Mouse (Mus musculus) midbrain, embryonic 12.5 days (tissue): ENCODE measurements at regions not wholly inside any gene's neighbourhood (a gene's known extent, or its start where the extent isn't known, plus 50 kb on each side); places are given as distances from the start of the nearest gene placed in this dataset.

ENCODE experiments used
- ATAC-seq: fragments of 200-750 bp; cut with Nextera tagmentation; 2 replicates; pipeline ENCODE4 v1.8.0; 2017; ENCODE audit warnings: low read depth, moderate TSS enrichment, moderate library complexity; ENCODE audit not compliant: low FRiP score
- H3K27ac ChIP-seq: fragments of 300-500 bp; sonication (generic); replicated peaks from 2 replicates; pipeline ENCODE4 v1.5.1; 2016; ENCODE audit warnings: mild to moderate bottlenecking
- H3K27me3 ChIP-seq: fragments of 300-500 bp; sonication (generic); 2 replicates; pipeline ENCODE4 v1.6.1; 2016; ENCODE audit warnings: mild to moderate bottlenecking
- H3K36me3 ChIP-seq: fragments of 300-500 bp; sonication (generic); 2 replicates; pipeline ENCODE4 v1.6.1; 2016
- H3K4me1 ChIP-seq: fragments of 300-500 bp; sonication (generic); 2 replicates; pipeline ENCODE4 v1.6.1; 2016
- H3K4me2 ChIP-seq: fragments of 300-500 bp; sonication (generic); replicated peaks from 2 replicates; pipeline ENCODE4 v1.6.1; 2016; ENCODE audit warnings: mild to moderate bottlenecking, moderate library complexity
- H3K4me3 ChIP-seq: fragments of 300-500 bp; sonication (generic); 2 replicates; pipeline ENCODE4 v1.5.1; 2016; ENCODE audit warnings: mild to moderate bottlenecking
- H3K9ac ChIP-seq: fragments of 300-500 bp; sonication (generic); replicated peaks from 2 replicates; pipeline ENCODE4 v1.6.1; 2016; ENCODE audit warnings: mild to moderate bottlenecking, moderate library complexity
- H3K9me3 ChIP-seq: fragments of 300-500 bp; sonication (generic); 2 replicates; pipeline ENCODE4 v1.6.1; 2016; ENCODE audit warnings: mild to moderate bottlenecking
- WGBS: fragments of 180-500 bp; shearing (Covaris S2); methylation state at CpG from one replicate; pipeline ENCODE4 v1.1.7; 2016; 5-methylcytosine and 5-hydroxymethylcytosine counted together

GRCm38 (mm10) chr1:42755958-42756357 lies 60.4 kb downstream of the Pou3f3 start:
- no peak overlapping the region for H3K4me2 ChIP-seq
- WGBS: 90% methylated on average over 5 of the region's 5 CpGs
- no peaks in the 10 kb centered on the region for H3K9me3 ChIP-seq
- H3K4me1 ChIP-seq: no peaks in the 10 kb centered on the region
- no peaks in the 10 kb centered on the region for H3K27me3 ChIP-seq
- H3K36me3 ChIP-seq: no peaks in the 10 kb centered on the region
- no peak overlapping the region for H3K4me3 ChIP-seq
- no peak for ATAC-seq
- no peak overlapping the region for H3K9ac ChIP-seq
- H3K27ac ChIP-seq: no peak overlapping the region

- no peak for ATAC-seq
- H3K36me3 ChIP-seq: no peaks in the 10 kb centered on the region
- no peak overlapping the region for H3K4me3 ChIP-seq
- H3K9me3 ChIP-seq: no peaks in the 10 kb centered on the region
- no peak overlapping the region for H3K4me2 ChIP-seq
- H3K27ac ChIP-seq: no peak overlapping the region
- H3K9ac ChIP-seq: no peak overlapping the region
- H3K4me1 ChIP-seq: no peaks in the 10 kb centered on the region
- H3K27me3 ChIP-seq: no peaks in the 10 kb centered on the region
Measured at GRCm38 (mm10) chr1:42756497-42756896, 60.9 kb downstream of the Pou3f3 start.

GRCm38 (mm10) chr1:42763447-42763846 lies 67.9 kb downstream of the Pou3f3 start:
- WGBS: 90% methylated on average over 2 of the region's 2 CpGs
- H3K9ac ChIP-seq: no peak overlapping the region
- no peak overlapping the region for H3K4me2 ChIP-seq
- no peaks in the 10 kb centered on the region for H3K27me3 ChIP-seq
- no peaks in the 10 kb centered on the region for H3K36me3 ChIP-seq
- H3K4me1 ChIP-seq: no peaks in the 10 kb centered on the region
- H3K27ac ChIP-seq: no peak overlapping the region
- no peak overlapping the region for H3K4me3 ChIP-seq
- no peak for ATAC-seq
- H3K9me3 ChIP-seq: no peaks in the 10 kb centered on the region

- no peak overlapping the region for H3K9ac ChIP-seq
- no peak overlapping the region for H3K27ac ChIP-seq
- no peaks in the 10 kb centered on the region for H3K9me3 ChIP-seq
- 53% methylated on average over 2 of the region's 2 CpGs for WGBS
- no peaks in the 10 kb centered on the region for H3K4me1 ChIP-seq
- H3K4me2 ChIP-seq: no peak overlapping the region
- H3K4me3 ChIP-seq: no peak overlapping the region
- no peaks in the 10 kb centered on the region for H3K36me3 ChIP-seq
- ATAC-seq: no peak
- no peaks in the 10 kb centered on the region for H3K27me3 ChIP-seq
Measured at GRCm38 (mm10) chr1:42764048-42764447, 68.5 kb downstream of the Pou3f3 start.

GRCm38 (mm10) chr1:42770085-42770484 lies 74.5 kb downstream of the Pou3f3 start:
- H3K9me3 ChIP-seq: no peaks in the 10 kb centered on the region
- H3K36me3 ChIP-seq: no peaks in the 10 kb centered on the region
- H3K27ac ChIP-seq: 0 out of 2 replicates have a peak overlapping the region, but pooled peaks have one; percentile 10
- no peaks in the 10 kb centered on the region for H3K4me1 ChIP-seq
- WGBS: 80% methylated on average over 9 of the region's 9 CpGs
- ATAC-seq: no peak
- no peak overlapping the region for H3K4me3 ChIP-seq
- H3K9ac ChIP-seq: no peak overlapping the region
- H3K4me2 ChIP-seq: no peak overlapping the region
- H3K27me3 ChIP-seq: no peaks in the 10 kb centered on the region

GRCm38 (mm10) chr1:42772000-42772399 lies 76.4 kb downstream of the Pou3f3 start:
- Histone ChIP-seq H3K4me3 (no peak overlapping the region), H3K4me2 (no peak overlapping the region), H3K27ac (no peak overlapping the region), H3K4me1 (no peaks in the 10 kb centered on the region), H3K9me3 (no peaks in the 10 kb centered on the region), H3K27me3 (no peaks in the 10 kb centered on the region), H3K36me3 (no peaks in the 10 kb centered on the region), H3K9ac (no peak overlapping the region)
- ATAC-seq: no peak
- 79% methylated on average over 6 of the region's 6 CpGs for WGBS

- Histone ChIP-seq H3K4me3 (no peak overlapping the region), H3K27ac (no peak overlapping the region), H3K9ac (no peak overlapping the region), H3K4me1 (no peaks in the 10 kb centered on the region), H3K9me3 (no peaks in the 10 kb centered on the region), H3K27me3 (no peaks in the 10 kb centered on the region), H3K4me2 (no peak overlapping the region), H3K36me3 (no peaks in the 10 kb centered on the region)
- no peak for ATAC-seq
- 79% methylated on average over 20 of the region's 20 CpGs for WGBS
Measured at GRCm38 (mm10) chr1:42773851-42774464, 77.1 kb upstream of the Mrps9 start.

GRCm38 (mm10) chr1:42774971-42775892 lies 75.8 kb upstream of the Mrps9 start:
- H3K9me3 ChIP-seq: no peaks in the 10 kb centered on the region
- no peak overlapping the region for H3K4me2 ChIP-seq
- no peak for ATAC-seq
- no peak overlapping the region for H3K27ac ChIP-seq
- no peak overlapping the region for H3K9ac ChIP-seq
- H3K27me3 ChIP-seq: no peaks in the 10 kb centered on the region
- H3K4me1 ChIP-seq: no peaks in the 10 kb centered on the region
- no peak overlapping the region for H3K4me3 ChIP-seq
- WGBS: 87% methylated on average over 7 of the region's 7 CpGs
- no peaks in the 10 kb centered on the region for H3K36me3 ChIP-seq

GRCm38 (mm10) chr1:42775893-42776287 lies 75.1 kb upstream of the Mrps9 start:
- no peak overlapping the region for H3K4me3 ChIP-seq
- H3K9ac ChIP-seq: no peak overlapping the region
- ATAC-seq: no peak
- WGBS: 86% methylated on average over 2 of the region's 2 CpGs
- H3K9me3 ChIP-seq: no peaks in the 10 kb centered on the region
- H3K27me3 ChIP-seq: no peaks in the 10 kb centered on the region
- no peak overlapping the region for H3K27ac ChIP-seq
- no peaks in the 10 kb centered on the region for H3K36me3 ChIP-seq
- H3K4me1 ChIP-seq: no peaks in the 10 kb centered on the region
- no peak overlapping the region for H3K4me2 ChIP-seq

GRCm38 (mm10) chr1:42777416-42777815 lies 73.6 kb upstream of the Mrps9 start:
- 94% methylated on average over 1 of the region's 1 CpGs for WGBS
- Histone ChIP-seq H3K4me1 (0 out of 2 replicates have a peak, but pooled peaks cover 2% of the 10 kb centered on the region), H3K4me3 (no peak overlapping the region), H3K4me2 (no peak overlapping the region), H3K9me3 (no peaks in the 10 kb centered on the region), H3K27ac (no peak overlapping the region), H3K36me3 (no peaks in the 10 kb centered on the region), H3K27me3 (peaks cover 4% of the 10 kb centered on the region; the same call in 1 of the 2 replicates), H3K9ac (no peak overlapping the region)
- no peak for ATAC-seq

GRCm38 (mm10) chr1:42779761-42780160 lies 71.3 kb upstream of the Mrps9 start:
- Histone ChIP-seq H3K27ac (no peak overlapping the region), H3K4me1 (peaks cover 11% of the 10 kb centered on the region; the same call in 1 of the 2 replicates), H3K4me3 (no peak overlapping the region), H3K9ac (no peak overlapping the region), H3K27me3 (peaks cover 4% of the 10 kb centered on the region; the same call in 1 of the 2 replicates), H3K36me3 (no peaks in the 10 kb centered on the region), H3K4me2 (no peak overlapping the region), H3K9me3 (no peaks in the 10 kb centered on the region)
- no peak for ATAC-seq
- 38% methylated on average over 5 of the region's 5 CpGs for WGBS

GRCm38 (mm10) chr1:42780266-42780665 lies 70.8 kb upstream of the Mrps9 start:
- no peak overlapping the region for H3K4me3 ChIP-seq
- no peak overlapping the region for H3K4me2 ChIP-seq
- H3K27me3 ChIP-seq: peaks cover 4% of the 10 kb centered on the region; the same call in 1 of the 2 replicates
- no peak overlapping the region for H3K9ac ChIP-seq
- 71% methylated on average over 15 of the region's 15 CpGs for WGBS
- H3K36me3 ChIP-seq: no peaks in the 10 kb centered on the region
- no peak overlapping the region for H3K27ac ChIP-seq
- peaks cover 11% of the 10 kb centered on the region; the same call in 1 of the 2 replicates for H3K4me1 ChIP-seq
- H3K9me3 ChIP-seq: no peaks in the 10 kb centered on the region
- no peak for ATAC-seq
